Mouse (Mus musculus): ENCODE results near the gene Bcl2a1b. TPM values are rescaled to one million over a fixed set of nuclear protein-coding genes. Genes with fewer than 3 reads are reported as not detected.
A peak's percentile ranks its signal among the peaks of the same experiment; 100 is the strongest.
"Not testable (repeated sequence)": the region's sequence is repeated elsewhere in the genome, so short reads cannot be mapped to it uniquely, and the experiment has no call there.

The Bcl2a1b gene
- total RNA-seq (2021) = 1 to 10 TPM in 1 of 2 experiments, under 1 TPM in 1; 0.87 to 1.3 TPM

DNA sequence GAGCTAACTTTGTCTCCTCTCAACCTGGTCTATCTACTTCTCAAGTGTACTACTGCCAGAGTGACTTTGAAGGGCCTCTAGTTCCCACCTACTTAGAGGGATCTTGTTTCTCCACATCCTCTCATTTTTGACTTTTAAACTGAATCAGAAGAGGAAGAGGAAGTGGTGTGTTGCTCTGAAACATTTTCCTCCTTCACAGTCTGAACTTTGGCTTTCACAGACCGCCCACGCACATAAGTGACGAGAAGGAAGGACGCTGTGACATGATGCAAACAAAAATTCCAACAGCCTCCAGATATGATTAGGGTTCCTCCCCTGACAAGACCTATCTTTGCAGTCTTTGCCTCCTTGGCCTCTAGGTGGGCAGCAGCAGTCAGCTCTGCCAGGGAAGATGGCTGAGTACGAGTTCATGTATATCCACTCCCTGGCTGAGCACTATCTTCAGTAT, at the start of gene Bcl2a1b, which contains the start of gene Gm29094:
Bcl2a1b (plus strand) TSS at position 241 of the 448 bp plus-strand sequence.
Gm29094 (plus strand) TSS at position 411 of the 448 bp plus-strand sequence.
- not testable (repeated sequence) for DNase-seq (ENCODE audit: extremely low spot score in 1 of 2, low spot score in 1 of 2)

DNA sequence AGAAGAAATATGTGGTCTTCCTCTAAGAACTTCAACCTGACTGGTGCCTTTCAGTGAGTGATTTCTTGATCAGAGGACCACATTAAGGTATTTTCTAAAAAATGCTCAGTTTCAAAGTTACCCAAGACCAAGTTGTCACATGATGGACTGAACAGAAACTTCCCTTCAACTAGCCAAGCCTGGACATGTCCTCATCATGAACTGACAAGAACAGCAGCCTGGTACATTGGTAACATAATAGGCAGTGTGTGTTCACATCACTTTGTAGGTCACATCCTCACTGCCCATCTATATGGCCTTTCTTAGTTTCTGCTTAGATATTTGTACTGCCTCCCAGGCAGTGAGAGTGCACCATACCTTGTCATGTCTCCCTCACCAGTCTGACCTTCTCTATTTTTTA, 26.5 kb upstream of the Bcl2a1b start:
- not testable (repeated sequence) for DNase-seq (ENCODE audit: extremely low spot score in 1 of 2, low spot score in 1 of 2)

DNA sequence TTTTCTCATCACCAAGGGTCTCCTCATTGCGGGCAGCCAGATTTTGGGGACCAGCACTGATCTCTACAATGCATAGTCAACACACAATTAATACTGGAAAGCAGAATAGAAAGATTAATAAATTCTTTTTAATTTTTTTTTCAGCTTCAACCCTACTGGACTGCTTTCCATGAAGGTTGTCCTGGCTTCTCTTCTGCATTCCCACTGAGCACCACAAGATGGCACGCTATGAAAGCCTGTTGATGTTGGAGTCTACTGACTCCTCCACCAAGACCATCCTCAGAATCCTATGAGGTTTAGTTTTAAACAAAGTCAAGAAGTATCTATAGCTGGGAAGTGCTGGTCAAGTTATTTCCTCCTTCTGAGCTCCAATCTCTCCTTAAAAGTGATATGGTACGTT, 20.2 kb upstream of the Bcl2a1b start:
- DNase-seq (ENCODE audit: extremely low spot score in 1 of 2, low spot score in 1 of 2) = peak; percentile 48 to 82

DNA sequence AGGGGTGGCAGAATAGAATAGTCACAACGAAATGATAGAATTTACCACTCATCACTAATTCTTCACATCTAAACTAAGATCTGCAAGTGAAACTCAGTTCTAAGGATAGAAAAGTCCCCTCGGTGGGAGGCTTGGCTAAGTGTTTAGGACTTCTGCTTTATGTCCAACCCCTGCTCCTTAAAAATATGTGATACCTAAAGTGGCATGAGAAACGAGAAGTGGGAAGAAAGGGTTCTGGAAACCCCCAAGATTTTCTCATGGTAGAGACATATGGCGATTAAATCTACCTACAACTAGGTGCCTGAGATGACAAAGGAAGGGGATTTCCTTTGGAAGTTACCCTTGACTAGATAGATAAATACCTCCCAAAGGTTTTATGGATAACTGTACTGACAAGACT, 19.5 kb upstream of the Bcl2a1b start:
- DNase-seq (ENCODE audit: extremely low spot score in 1 of 2, low spot score in 1 of 2) = not testable (repeated sequence)

DNA sequence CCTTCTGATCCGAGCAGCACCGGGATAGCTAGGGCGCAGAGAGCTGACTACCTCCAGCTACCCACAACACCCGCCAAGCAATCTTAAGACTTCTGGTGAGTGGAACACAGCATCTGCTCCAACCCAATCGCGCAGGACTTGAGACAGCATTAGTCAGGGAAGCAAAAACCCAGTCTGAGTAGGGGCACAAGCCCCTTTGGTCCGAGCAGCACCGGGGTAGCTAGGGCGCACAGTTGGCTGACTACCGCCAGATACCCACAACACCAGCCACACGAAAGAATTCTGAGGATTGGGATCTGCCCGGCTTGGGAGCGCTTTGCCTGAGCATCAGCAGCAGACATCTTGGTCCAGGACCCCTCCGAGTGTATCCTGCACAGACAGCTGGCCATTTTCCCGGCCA, 12.0 kb upstream of the Bcl2a1b start:
- DNase-seq (ENCODE audit: extremely low spot score in 1 of 2, low spot score in 1 of 2) = not testable (repeated sequence)

DNA sequence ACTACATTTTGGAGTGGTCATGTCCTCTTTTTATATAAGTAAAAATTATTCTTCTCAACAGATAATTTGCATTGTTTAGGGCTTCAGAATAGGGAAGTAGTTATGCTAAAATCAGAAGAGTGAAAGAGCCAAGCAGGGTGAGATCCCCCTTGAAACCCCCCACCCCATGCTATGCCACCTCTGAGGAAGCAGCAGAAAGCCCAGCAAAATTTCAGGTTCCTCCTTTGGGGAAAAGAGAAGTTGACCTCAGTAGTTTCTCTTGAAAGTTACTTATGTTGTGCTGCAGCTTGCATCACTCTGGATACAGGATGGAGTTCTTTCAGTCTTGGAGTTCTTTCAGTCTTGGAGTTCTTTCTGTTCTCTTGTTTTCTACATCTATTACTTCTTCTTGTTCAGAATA, 3.5 kb upstream of the Bcl2a1b start:
- not testable (repeated sequence) for DNase-seq (ENCODE audit: extremely low spot score in 1 of 2, low spot score in 1 of 2)

DNA sequence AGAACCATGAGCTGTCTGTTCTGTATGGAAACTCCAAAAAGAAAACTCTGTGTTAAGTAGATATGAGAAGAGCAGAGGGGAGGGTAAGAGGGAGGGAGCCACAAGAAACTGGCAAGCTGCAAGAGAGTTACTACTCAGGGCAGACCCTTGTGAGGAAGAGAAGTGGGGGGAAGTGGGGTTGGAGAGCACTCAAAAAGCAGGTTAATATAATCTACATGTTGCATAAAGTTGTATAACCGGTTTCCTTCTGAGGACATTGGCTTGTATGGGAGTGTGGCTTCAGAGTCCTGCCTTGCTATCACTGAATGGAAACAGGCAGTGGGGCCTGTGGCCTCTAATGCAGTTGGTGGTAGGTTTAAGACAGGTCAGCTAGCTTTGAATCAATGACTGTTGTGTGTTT, 1.5 kb upstream of the Bcl2a1b start:
- DNase-seq (ENCODE audit: extremely low spot score in 1 of 2, low spot score in 1 of 2) = not testable (repeated sequence)

DNA sequence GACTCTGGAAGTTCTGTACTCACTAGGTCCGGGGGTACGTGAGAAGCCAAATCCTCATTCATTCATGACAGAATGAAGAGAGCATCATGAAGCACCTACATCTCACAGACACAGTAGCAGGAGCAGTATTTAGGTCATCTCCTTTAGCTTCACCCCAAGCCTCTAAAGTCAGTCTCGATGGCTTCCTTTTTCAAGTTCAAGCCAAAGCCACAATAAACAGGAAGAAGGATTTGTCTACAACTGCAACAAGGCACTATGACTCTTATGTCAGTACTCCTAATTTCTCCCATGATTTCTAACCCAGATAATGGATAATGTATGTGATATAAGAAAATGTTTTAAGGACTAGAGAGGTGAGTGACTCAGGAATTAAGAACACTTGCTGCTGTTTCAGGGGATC, 660 bp upstream of the Bcl2a1b start:
- not testable (repeated sequence) for DNase-seq (ENCODE audit: extremely low spot score in 1 of 2, low spot score in 1 of 2)

DNA sequence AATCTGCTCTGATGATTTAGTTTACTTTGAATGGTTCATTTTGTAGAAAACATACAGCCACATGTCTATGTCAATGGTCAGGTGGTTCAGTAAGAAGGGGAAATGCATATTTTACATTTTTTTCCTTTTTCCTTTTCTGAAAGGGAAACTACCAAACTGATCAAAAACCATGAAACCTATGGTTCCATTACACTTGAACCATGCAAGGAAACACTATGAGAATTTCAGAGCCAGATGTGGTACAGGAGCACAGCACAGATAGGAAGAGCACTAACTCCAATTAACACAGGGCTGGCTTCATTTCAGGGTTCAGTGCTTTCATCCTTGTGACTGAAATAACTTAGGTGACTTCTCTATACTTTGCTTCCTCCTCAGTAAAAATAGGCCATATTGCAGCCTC, 3.2 kb downstream of the Bcl2a1b start:
- DNase-seq (ENCODE audit: extremely low spot score in 1 of 2, low spot score in 1 of 2) = not testable (repeated sequence)

DNA sequence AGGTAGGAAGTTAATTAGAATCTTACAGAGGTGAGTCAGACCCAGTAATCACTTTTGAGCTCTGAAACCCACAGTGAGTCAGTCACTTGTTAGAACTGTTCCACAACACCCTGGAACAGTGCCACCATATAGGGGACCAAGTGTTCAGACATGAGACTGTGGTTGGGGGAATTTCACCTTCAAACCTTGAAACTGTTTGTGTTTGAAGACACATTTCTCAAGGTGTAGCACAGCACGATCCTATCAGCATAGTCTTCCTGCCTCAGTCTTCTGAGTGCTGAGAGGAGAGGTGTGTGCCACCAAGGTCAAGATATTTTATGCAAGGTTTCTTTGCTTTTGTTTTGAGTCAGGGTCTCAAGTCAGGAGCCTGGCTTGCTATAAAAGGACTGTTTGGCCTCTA, 9.9 kb downstream of the Bcl2a1b start:
- not testable (repeated sequence) for DNase-seq (ENCODE audit: extremely low spot score in 1 of 2, low spot score in 1 of 2)

DNA sequence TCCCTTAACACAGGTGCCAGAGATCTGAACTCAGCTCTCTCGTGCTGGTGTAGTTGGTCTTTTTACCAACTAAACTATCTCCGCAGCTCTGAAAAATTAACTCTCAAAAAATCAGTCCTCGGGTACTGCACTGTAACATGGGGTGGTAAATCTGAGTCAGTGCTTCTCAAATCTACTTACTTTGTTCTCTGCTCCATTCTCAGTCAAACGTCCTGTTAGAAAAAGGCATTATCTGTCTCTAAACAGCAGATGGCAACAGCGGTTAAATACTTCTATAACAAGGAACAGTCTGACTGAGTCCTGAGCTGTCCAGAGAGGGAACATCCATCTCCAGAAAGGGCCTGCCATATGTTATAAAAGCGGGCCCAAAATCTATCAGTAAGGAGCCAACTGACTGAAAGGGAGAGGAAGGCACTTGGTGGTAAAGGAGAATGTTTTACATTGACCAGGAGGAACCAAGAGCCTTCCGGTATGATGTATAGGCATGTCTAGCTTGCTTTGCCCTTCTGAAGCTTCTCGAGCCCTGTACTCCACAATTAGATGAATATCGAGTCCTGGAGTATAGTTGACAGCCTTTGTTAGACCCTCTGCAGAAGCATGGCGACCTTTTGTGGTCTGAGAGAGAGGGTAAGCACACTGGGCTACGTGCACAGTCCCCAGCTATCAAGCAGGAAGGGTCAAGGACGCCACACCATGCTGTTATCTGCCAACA, 11.5 kb downstream of the Bcl2a1b start, which contains the start of gene Mthfs:
Mthfs (plus strand) TSS at position 324 of the 712 bp plus-strand sequence.
- not testable (repeated sequence) for DNase-seq (ENCODE audit: extremely low spot score in 1 of 2, low spot score in 1 of 2)

DNA sequence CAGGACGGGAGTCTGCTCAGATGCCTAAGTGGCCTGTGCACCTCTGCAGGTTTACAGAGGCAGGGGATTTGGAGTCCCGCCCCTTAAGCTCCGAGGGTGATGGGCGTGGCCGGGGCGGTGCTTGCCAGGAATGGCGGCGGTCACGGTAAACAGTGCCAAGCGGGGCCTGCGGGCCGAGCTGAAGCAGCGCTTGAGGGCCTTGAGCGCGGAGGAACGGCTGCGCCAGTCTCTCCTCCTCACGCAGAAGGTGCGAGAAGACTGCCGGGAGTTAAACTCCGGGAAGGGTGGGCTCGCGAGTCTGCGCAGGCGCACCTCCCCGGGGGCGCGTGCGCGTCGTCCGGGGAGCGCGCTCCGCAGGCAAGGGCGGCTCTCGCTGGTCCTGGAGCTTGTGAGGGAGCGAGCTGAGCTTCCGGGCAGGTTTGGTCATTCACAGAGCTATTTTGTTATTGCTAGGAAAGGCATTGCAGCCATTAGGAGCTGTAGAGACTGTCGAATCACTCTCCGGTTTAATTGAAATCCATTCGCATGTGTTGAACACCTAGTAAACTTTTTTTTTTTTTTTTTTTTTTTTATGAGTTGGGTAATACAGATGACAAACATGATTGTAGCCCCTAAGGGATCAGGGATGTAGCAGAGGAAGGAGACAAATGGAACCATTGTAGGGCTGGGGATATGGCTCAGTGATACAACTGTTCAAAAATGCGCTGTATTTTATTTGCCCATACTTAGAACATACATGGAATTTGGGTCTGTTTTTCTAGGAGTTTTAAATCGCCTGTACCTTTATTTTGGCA, 12.3 kb downstream of the Bcl2a1b start:
- DNase-seq (ENCODE audit: extremely low spot score in 1 of 2, low spot score in 1 of 2) = peak; percentile 81 to 96

DNA sequence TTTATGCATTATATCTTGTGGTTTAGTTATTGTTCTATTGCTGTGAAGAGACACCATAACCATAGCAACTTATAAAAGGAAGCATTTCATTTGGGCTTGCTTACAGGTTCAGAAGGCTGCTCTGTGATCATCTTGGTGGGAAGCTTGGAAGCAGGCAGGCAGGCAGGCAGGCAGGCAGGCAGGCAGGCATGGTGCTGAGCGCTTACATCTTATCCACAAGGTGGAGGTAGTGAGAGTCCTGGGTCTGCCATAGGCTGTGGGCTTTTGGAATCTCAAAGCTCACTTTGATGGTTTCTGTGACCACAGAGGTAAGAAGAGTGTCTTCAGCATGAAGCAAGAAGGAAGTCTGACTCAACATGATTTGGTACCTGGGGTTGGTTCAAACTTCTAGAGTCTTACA, 13.4 kb downstream of the Bcl2a1b start:
- not testable (repeated sequence) for DNase-seq (ENCODE audit: extremely low spot score in 1 of 2, low spot score in 1 of 2)

DNA sequence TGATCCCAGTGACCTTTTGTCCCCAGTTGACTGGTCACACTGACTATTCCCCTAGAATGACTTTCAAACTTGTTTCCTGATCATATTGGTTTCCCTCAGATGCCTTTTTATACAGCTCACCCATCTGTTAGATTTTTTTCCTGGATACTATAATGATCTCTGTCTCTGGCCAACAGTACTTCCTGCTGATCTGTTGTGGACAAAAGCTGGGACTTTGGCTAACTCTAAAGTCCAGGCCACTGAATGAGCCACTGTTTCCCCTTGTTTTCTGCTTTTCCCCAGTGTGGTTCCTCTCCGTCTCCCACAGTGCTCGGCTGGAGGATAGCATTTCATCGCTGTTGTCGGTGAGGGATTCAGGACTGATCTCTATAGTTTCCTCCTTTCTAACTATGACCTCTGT, 19.2 kb downstream of the Bcl2a1b start:
- DNase-seq (ENCODE audit: extremely low spot score in 1 of 2, low spot score in 1 of 2) = not testable (repeated sequence)

DNA sequence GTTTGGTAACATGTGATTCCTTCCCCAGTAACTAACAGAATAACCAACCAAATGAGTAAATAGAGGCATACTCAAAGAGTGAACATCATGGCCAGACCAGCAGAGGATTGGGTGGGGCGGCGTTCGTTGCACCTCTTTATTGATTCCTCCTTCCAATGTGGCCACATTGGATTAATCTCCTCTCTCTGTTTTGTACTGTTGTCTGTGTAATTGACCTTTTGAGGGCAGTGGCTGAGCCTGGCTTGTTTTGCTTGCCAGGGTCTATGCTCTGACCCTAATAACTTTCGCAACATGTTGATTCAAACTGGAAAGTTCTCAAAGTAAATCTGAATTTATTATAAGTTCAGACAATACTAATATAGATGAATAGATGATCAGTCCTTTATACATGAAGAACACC, 20.7 kb downstream of the Bcl2a1b start:
- DNase-seq (ENCODE audit: extremely low spot score in 1 of 2, low spot score in 1 of 2) = not testable (repeated sequence)

DNA sequence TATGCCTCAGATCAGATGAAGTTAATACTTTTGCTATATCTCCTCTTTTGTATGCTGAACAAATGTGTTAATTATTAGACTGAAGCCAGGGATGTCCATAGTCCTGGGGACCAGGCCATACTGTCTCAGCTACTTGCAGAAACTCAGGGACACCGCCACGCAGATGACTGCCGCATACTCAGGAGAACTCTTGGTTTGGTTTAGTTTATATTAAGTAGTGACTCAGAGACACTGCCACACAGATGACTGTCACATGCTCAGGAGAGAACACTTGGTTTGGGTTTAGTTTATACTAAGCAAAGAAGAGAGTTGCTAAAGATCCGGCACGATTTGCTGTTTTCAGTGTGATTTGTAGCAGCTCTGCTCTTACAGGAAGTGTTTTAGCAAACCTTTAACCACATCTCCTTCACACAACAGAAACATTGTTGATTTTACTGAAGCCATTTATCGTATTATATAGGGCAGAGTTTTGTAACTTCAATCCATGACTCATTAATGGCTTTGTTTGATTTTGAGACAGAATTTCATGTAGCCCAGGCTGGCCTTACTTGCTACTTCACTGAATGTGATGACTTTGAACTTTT, 21.8 kb downstream of the Bcl2a1b start:
- DNase-seq (ENCODE audit: extremely low spot score in 1 of 2, low spot score in 1 of 2) = not testable (repeated sequence)

DNA sequence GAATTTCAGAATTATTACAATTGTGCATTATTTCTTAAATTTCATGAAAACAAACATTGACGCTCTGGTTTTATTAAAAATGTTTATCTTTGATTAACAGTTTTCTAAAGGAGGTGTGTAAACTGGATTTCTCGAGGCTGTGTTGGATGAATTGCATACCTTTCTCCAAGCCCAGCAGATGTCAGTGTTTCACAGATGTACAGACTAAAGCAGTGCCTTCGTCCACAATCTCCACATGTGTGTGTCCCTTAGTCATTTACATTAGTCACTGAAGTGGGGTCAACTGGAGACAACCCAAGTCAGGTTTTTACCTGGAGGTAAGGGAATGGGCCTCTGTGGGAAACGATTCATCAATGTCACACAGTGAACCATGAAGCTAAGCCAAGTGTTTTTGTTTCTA, 27.1 kb downstream of the Bcl2a1b start:
- DNase-seq (ENCODE audit: extremely low spot score in 1 of 2, low spot score in 1 of 2) = peak in 1 of 2 experiments; percentile 27

DNA sequence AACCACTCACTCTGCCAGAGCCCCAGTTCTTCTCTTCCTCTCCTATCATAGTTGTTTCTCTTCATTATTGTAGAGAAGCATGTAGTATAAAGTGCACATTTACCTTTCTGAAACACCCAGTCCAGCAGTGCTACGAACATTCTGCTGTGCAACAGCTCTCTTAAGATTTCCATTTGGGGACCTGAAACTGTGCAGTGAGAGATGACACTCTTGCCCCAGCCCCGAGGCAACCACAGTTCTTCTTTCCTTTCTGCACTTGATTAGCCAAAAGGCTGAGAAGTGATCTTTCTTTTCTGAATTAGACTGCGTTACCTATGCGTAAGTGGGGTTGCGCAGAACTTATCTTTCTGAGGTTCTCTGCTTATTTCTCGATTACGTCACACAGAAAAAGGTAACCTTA, 29.1 kb downstream of the Bcl2a1b start:
- DNase-seq (ENCODE audit: extremely low spot score in 1 of 2, low spot score in 1 of 2) = no peak

DNA sequence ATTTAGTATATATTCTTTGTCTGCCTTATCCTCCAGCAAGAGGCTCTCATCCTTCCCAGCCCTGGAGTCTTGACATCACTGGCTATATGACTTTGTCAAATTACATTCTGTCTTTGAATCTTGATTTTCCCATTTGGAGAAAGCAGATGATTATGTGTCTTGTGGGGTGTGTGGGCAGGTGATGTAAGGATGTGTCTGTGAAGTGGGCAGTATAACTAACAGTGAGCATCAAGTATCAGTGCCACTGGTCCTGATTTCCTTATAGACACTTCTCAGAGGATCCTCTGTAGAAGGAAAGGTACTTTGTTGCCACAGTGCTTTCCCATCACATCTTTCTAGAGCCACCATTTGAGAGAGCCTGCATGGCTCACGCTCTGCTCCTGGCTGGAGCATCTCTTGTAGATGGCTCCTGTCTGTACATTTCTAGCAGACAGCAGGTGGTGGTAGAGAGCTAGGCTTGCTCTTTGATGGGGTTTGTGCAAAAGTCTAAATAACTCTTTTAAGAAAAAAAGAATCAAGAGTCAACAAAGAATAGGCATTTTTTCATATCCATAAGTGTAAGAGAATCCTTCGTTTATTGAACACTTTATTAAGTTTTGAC, 32.0 kb downstream of the Bcl2a1b start:
- DNase-seq (ENCODE audit: extremely low spot score in 1 of 2, low spot score in 1 of 2) = peak in 1 of 2 experiments; percentile 66

DNA sequence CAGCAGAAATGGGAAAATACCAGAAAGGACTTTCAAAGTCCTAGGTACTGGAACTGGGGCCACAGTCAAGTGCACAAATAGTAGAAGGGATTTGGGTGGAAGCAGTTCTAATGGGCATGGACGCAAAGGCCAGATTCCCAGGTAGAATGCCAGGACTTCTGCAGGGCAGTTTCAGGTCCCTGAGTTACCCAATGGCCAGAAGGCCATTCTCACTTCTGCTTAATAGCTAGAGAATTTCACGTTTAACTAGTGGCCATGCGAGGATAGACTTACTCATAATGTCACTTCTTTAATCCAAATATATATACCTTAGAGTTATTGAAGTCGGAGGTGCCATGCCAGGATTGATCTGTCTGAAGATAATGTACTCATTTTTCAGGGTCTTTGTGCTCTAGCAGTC, 38.1 kb downstream of the Bcl2a1b start:
- DNase-seq (ENCODE audit: extremely low spot score in 1 of 2, low spot score in 1 of 2) = not testable (repeated sequence)
